Mouse (Mus musculus): ENCODE measurements around the gene Dnlz. TPM values are rescaled to one million over a fixed set of nuclear protein-coding genes. Genes with fewer than 3 reads are reported as not detected.
A peak's percentile ranks its signal among the peaks of the same experiment; 100 is the strongest.

Dnlz gene
- polyA plus RNA-seq, 1 experiment from 2014 or later: 22.2 TPM

- no peak overlapping the region for H3K27ac ChIP-seq
- WGBS: 75% methylated on average over 7 of the region's 7 CpGs
- no peaks in the 10 kb centered on the region; the same call in 1 of the 2 replicates for H3K4me1 ChIP-seq
- no peaks in the 10 kb centered on the region for H3K27me3 ChIP-seq (replicated peaks)
- no peak overlapping the region for H3K9ac ChIP-seq
- H3K9me3 ChIP-seq: no peaks in the 10 kb centered on the region
- H3K4me2 ChIP-seq: no peak overlapping the region
- ATAC-seq (ENCODE audit: insufficient read depth, low FRiP score, low read depth): no peak
- H3K36me3 ChIP-seq: no peaks in the 10 kb centered on the region
- no peak overlapping the region for H3K4me3 ChIP-seq (replicated peaks)
Observed at GRCm38 (mm10) chr2:26356678-26357077, 4.8 kb upstream of the Dnlz start.

GRCm38 (mm10) chr2:26356231-26356630 is 4.3 kb upstream of the Dnlz start:
- H3K27ac ChIP-seq: no peak overlapping the region
- WGBS: 84% methylated on average over 4 of the region's 4 CpGs
- H3K4me3 ChIP-seq (replicated peaks): no peak overlapping the region
- H3K4me1 ChIP-seq: peaks cover 2% of the 10 kb centered on the region; the same call in 1 of the 2 replicates
- no peaks in the 10 kb centered on the region for H3K27me3 ChIP-seq (replicated peaks)
- H3K4me2 ChIP-seq: no peak overlapping the region
- H3K9ac ChIP-seq: no peak overlapping the region
- no peak for ATAC-seq (ENCODE audit: insufficient read depth, low FRiP score, low read depth)
- no peaks in the 10 kb centered on the region for H3K9me3 ChIP-seq
- no peaks in the 10 kb centered on the region for H3K36me3 ChIP-seq

GRCm38 (mm10) chr2:26354401-26354800 is 2.5 kb upstream of the Dnlz start:
- Histone ChIP-seq H3K27me3 (replicated peaks) (no peaks in the 10 kb centered on the region), H3K4me1 (peaks cover 10% of the 10 kb centered on the region), H3K9me3 (no peaks in the 10 kb centered on the region), H3K9ac (no peak overlapping the region), H3K36me3 (no peaks in the 10 kb centered on the region), H3K27ac (no peak overlapping the region), H3K4me3 (replicated peaks) (no peak overlapping the region), H3K4me2 (no peak overlapping the region)
- ATAC-seq (ENCODE audit: insufficient read depth, low FRiP score, low read depth): no peak
- 86% methylated on average over 4 of the region's 4 CpGs for WGBS

- WGBS: 86% methylated on average over 11 of the region's 11 CpGs
- Histone ChIP-seq H3K27ac (no peak overlapping the region), H3K4me1 (peaks cover 10% of the 10 kb centered on the region), H3K4me2 (peak overlapping the region; percentile 92), H3K9me3 (no peaks in the 10 kb centered on the region), H3K9ac (no peak overlapping the region), H3K27me3 (replicated peaks) (no peaks in the 10 kb centered on the region), H3K4me3 (replicated peaks) (peak overlapping the region; percentile 68), H3K36me3 (no peaks in the 10 kb centered on the region)
- ATAC-seq (ENCODE audit: insufficient read depth, low FRiP score, low read depth): no peak
Observed at GRCm38 (mm10) chr2:26353066-26353980, 1.4 kb upstream of the Dnlz start.

GRCm38 (mm10) chr2:26352291-26352910 is 491 bp upstream of the Dnlz start:
- 3% methylated on average over 36 of the region's 36 CpGs for WGBS

GRCm38 (mm10) chr2:26348241-26348640 is 3.7 kb downstream of the Dnlz start:
- H3K9ac ChIP-seq: no peak overlapping the region
- 47% methylated on average over 6 of the region's 6 CpGs for WGBS
- no peak overlapping the region for H3K4me3 ChIP-seq (replicated peaks)
- no peak overlapping the region for H3K4me2 ChIP-seq
- peak overlapping the region; percentile 57 for H3K27ac ChIP-seq
- peaks cover 26% of the 10 kb centered on the region; the same call in 1 of the 2 replicates for H3K36me3 ChIP-seq
- peaks cover 15% of the 10 kb centered on the region for H3K4me1 ChIP-seq
- ATAC-seq (ENCODE audit: insufficient read depth, low FRiP score, low read depth): no peak
- no peaks in the 10 kb centered on the region for H3K27me3 ChIP-seq (replicated peaks)
- H3K9me3 ChIP-seq: no peaks in the 10 kb centered on the region

More at GRCm38 (mm10) chr2:26352291-26352910, 491 bp upstream of the Dnlz start:
- Histone ChIP-seq H3K4me3 (replicated peaks) (peak overlapping the region; percentile 68), H3K36me3 (0 out of 2 replicates have a peak, but pooled peaks cover under 1% of the 10 kb centered on the region), H3K27ac (peak overlapping the region; percentile 58; the same call in 1 of the 2 replicates), H3K4me2 (peak overlapping the region; percentile 92), H3K9ac (peak overlapping the region; percentile 64), H3K4me1 (peaks cover 10% of the 10 kb centered on the region), H3K27me3 (replicated peaks) (no peaks in the 10 kb centered on the region), H3K9me3 (no peaks in the 10 kb centered on the region)
- no peak for ATAC-seq (ENCODE audit: insufficient read depth, low FRiP score, low read depth)

GRCm38 (mm10) chr2:26342609-26343490 is 9.1 kb downstream of the Dnlz start:
- Histone ChIP-seq H3K27me3 (replicated peaks) (no peaks in the 10 kb centered on the region), H3K4me3 (replicated peaks) (no peak overlapping the region), H3K9ac (peak overlapping the region; percentile 19; the same call in 1 of the 2 replicates), H3K9me3 (no peaks in the 10 kb centered on the region), H3K27ac (peak overlapping the region; percentile 81), H3K36me3 (peaks cover 26% of the 10 kb centered on the region), H3K4me1 (peaks cover 28% of the 10 kb centered on the region), H3K4me2 (0 out of 2 replicates have a peak overlapping the region, but pooled peaks have one; percentile 19)
- WGBS: 47% methylated on average over 11 of the region's 11 CpGs
- ATAC-seq (ENCODE audit: insufficient read depth, low FRiP score, low read depth): peak; percentile 13; the same call in 1 of the 2 replicates

- Histone ChIP-seq H3K36me3 (peaks cover 22% of the 10 kb centered on the region), H3K4me1 (peaks cover 28% of the 10 kb centered on the region), H3K9me3 (no peaks in the 10 kb centered on the region), H3K27me3 (replicated peaks) (no peaks in the 10 kb centered on the region), H3K4me3 (replicated peaks) (no peak overlapping the region), H3K4me2 (0 out of 2 replicates have a peak overlapping the region, but pooled peaks have one; percentile 19), H3K27ac (peak overlapping the region; percentile 81), H3K9ac (no peak overlapping the region)
- ATAC-seq (ENCODE audit: insufficient read depth, low FRiP score, low read depth): peak; percentile 85
- 27% methylated on average over 10 of the region's 10 CpGs for WGBS
Observed at GRCm38 (mm10) chr2:26342044-26342443, 9.9 kb downstream of the Dnlz start.

- 71% methylated on average over 2 of the region's 2 CpGs for WGBS
- Histone ChIP-seq H3K4me1 (peaks cover 28% of the 10 kb centered on the region), H3K4me2 (no peak overlapping the region), H3K36me3 (peaks cover 18% of the 10 kb centered on the region), H3K4me3 (replicated peaks) (no peak overlapping the region), H3K9ac (no peak overlapping the region), H3K27ac (peak overlapping the region; percentile 81), H3K27me3 (replicated peaks) (no peaks in the 10 kb centered on the region), H3K9me3 (no peaks in the 10 kb centered on the region)
- ATAC-seq (ENCODE audit: insufficient read depth, low FRiP score, low read depth): peak; percentile 27
Observed at GRCm38 (mm10) chr2:26341510-26341981, 10.4 kb downstream of the Dnlz start.

- H3K36me3 ChIP-seq: peaks cover 4% of the 10 kb centered on the region; the same call in 1 of the 2 replicates
Observed at GRCm38 (mm10) chr2:26339204-26339551, 12.7 kb downstream of the Dnlz start.

More at GRCm38 (mm10) chr2:26339204-26339551, 12.7 kb downstream of the Dnlz start:
- Histone ChIP-seq H3K4me2 (no peak overlapping the region), H3K4me1 (peaks cover 28% of the 10 kb centered on the region), H3K4me3 (replicated peaks) (no peak overlapping the region), H3K27ac (no peak overlapping the region), H3K27me3 (replicated peaks) (no peaks in the 10 kb centered on the region), H3K9me3 (no peaks in the 10 kb centered on the region), H3K9ac (no peak overlapping the region)
- no peak for ATAC-seq (ENCODE audit: insufficient read depth, low FRiP score, low read depth)
- WGBS: 84% methylated on average over 5 of the region's 5 CpGs

Measured in stomach, embryonic 15.5 days (tissue).